Mouse (Mus musculus): Measurements from ENCODE around the gene Sncg.

GRCm38 (mm10) chr14:34373581-34373980 is 1.0 kb downstream of the Sncg start:
- no peak for TF ChIP-seq CTCF (IDR thresholded peaks at IDR 0.05; ENCODE audit: low read depth)
- TF ChIP-seq EP300 (IDR thresholded peaks at IDR 0.05; ENCODE audit: low read depth), result no peak
